Mouse (Mus musculus) B cell, adult 62 days (primary cell): ENCODE results near the gene Xk. TPM values are rescaled to one million over a fixed set of nuclear protein-coding genes. Genes with fewer than 3 reads are reported as not detected.

ENCODE experiments used
- total RNA-seq: library from RNA; stranded (reverse); gene quantifications from 4 replicates; pipeline ENCODE4 v1.2.4, GENCODE M21; 2023

The Xk gene
- 4.0 to 4.8 TPM (median 4.3 TPM) in 4 replicates for total RNA-seq

DNA sequence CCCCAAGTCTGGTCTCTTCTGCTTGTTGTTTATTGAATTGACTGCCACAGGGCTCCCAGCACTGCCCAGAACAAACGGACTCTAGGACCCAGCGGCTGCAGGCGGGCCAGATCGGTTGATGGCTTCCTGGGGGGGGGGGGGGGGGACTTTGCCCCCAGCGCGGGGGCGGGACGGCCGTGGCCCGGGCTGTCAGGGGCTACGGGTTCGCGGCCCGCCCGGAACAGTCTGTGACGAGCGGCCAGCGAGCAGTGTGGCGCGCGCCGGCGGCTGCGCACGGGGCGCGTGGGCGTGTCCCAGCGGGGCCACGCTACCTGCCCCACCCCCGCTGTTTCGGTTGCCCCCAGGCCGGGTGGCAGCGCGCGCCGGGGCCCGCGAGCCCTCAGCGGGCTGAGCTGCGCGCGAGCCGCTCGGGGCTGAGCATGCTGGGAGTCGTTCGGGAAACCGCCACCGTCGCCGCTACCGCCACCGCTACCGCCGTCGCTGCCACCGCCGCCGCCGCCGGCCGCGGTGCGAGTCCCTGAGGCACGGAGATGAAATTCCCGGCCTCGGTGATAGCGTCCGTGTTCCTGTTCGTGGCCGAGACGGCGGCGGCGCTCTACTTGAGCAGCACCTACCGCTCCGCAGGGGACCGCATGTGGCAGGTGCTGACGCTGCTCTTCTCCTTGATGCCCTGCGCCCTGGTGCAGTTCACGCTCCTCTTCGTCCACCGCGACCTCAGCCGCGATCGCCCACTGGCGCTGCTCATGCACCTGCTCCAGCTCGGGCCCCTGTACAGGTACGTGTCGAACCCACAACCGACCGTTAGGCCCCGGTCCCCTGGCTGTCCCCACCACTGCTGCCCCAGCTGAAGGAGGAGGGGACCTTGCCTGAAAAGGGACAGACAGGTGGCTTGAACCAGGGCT, at the start of gene Xk:
TSS of gene Xk (plus strand) at position 297 of the 902 bp plus-strand sequence.

DNA sequence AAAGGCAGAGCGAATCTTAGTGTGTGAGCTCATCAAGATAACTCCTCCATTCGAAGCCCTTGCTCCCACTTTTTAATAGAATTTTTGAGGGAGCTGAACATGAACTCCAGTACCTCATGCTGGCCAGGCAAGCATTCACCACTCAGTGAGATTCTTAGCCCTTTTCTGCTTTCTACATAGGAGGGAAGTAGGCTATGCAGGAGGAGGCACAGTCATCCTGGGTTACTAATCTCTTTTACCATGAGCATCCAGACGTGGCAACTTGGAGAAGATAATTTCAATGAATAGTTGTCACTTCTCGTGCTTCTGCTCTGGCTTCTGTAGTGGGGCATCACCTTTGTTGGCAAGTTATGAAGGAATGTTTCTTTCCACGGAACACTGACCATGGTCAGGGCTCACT, 15.8 kb upstream of the Xk start, which contains the start of gene Gm14862:
TSS of gene Gm14862 (minus strand) at position 134 of the 400 bp plus-strand sequence.

DNA sequence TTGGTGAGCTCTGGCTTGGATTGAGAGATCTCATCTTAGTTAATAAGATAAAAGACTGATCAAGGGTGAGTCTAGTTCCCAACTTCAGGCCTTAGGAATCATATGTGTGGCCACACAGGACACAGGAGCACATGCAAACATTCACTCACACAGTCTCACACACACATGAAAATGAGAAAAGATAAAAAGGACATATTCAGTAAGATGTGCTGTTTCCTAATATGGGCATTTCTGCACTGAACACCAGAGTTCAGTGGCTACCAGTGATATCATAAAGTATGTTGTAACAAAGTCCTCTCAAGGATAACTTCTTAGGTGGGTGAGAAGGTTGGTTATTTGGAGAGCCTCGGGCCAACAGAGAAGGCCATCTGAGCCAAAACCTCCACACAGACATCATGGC, 10.9 kb downstream of the Xk start, which contains the start of gene H2al1m:
TSS of gene H2al1m (plus strand) at position 301 of the 400 bp plus-strand sequence.

DNA sequence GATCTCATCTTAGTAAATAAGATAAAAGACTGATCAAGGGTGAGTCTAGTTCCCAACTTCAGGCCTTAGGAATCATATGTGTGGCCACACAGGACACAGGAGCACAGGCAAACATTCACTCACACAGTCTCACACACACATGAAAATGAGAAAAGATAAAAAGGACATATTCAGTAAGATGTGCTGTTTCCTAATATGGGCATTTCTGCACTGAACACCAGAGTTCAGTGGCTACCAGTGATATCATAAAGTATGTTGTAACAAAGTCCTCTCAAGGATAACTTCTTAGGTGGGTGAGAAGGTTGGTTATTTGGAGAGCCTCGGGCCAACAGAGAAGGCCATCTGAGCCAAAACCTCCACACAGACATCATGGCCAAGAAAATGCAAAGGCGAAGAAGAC, 77.8 kb downstream of the Xk start, which contains the start of gene H2al1k:
TSS of gene H2al1k (plus strand) at position 301 of the 400 bp plus-strand sequence.

Other genes starting within 250 kb of the Xk start
- not detected in 4 replicates for gene Fthl17e, start 239.3 kb upstream of the Xk start, total RNA-seq
- not detected in 4 replicates for gene Fthl17f, start 209.7 kb upstream of the Xk start, total RNA-seq
- gene 4930402K13Rik, start 168.2 kb upstream of the Xk start, total RNA-seq, result not detected in 4 replicates
- gene Lancl3, start 72.9 kb upstream of the Xk start, total RNA-seq, result not detected in 4 replicates
- not detected in 4 replicates for gene Gm14862, start 15.9 kb upstream of the Xk start, total RNA-seq
- 1.2 to 1.7 TPM (median 1.6 TPM) in 3 of 4 replicates, not detected in the other for gene H2al1m, start 11.0 kb downstream of the Xk start, total RNA-seq
- gene H2al1k, start 77.9 kb downstream of the Xk start, total RNA-seq, result not detected in 4 replicates
- 271 to 305 TPM (median 294 TPM) in 4 replicates for gene Cybb, start 215.0 kb downstream of the Xk start, total RNA-seq